Comparison of ENCODE assay signal across 7 mouse cellular contexts in genomic region chr14:18238131-18238749, GRCm38 (mm10). TPM values are rescaled to one million over a fixed set of nuclear protein-coding genes. Genes with fewer than 3 reads are reported as not detected.
DNase-seq lines count a peak whose midpoint lies in the region; ATAC-seq lines count a peak whose summit lies in the region.

No protein-coding gene starts in this region.

- H3K27ac ChIP-seq in embryonic facial prominence, embryonic 10.5 days (replicated peaks) = peak overlapping the region; percentile 89
- H3K27ac ChIP-seq in limb, embryonic 11.5 days (replicated peaks; ENCODE audit: low read depth, low read length) = peak overlapping the region; percentile 69
- peak overlapping the region; percentile 82 for H3K27ac ChIP-seq in midbrain, embryonic 14.5 days (replicated peaks; ENCODE audit: low read depth, low read length)

- DNase-seq in adrenal gland, postnatal 10 days = peak; percentile 99
- DNase-seq in embryonic facial prominence, embryonic 10.5 days (ENCODE audit: low spot score) = peak; percentile 98
- peak; percentile 100 for DNase-seq in heart, adult 11 months
- peak; percentile 99 for DNase-seq in kidney, adult 18-20 months
- peak; percentile 97 for DNase-seq in limb, embryonic 11.5 days (ENCODE audit: low spot score)
- peak; percentile 97 for DNase-seq in midbrain, embryonic 14.5 days
- peak; percentile 96 to 97 for DNase-seq in spleen, adult 18-20 months

- WGBS in embryonic facial prominence, embryonic 10.5 days = under 1% methylated on average over 71 of the region's 71 CpGs
- WGBS in limb, embryonic 11.5 days = under 1% methylated on average over 64 of the region's 71 CpGs
- under 1% methylated on average over 69 of the region's 71 CpGs for WGBS in midbrain, embryonic 14.5 days

- H3K4me3 ChIP-seq in embryonic facial prominence, embryonic 10.5 days = peak overlapping the region; percentile 81
- peak overlapping the region; percentile 75 for H3K4me3 ChIP-seq in limb, embryonic 11.5 days (ENCODE audit: low read depth, low read length)
- peak overlapping the region; percentile 83 for H3K4me3 ChIP-seq in midbrain, embryonic 14.5 days (replicated peaks; ENCODE audit: low read depth, low read length)

- H3K9me3 ChIP-seq in embryonic facial prominence, embryonic 10.5 days = 0 out of 2 replicates have a peak, but pooled peaks cover 3% of the 10 kb centered on the region
- H3K9me3 ChIP-seq in limb, embryonic 11.5 days (ENCODE audit: control insufficient read depth, low read length) = no peaks in the 10 kb centered on the region; the same call in 1 of the 2 replicates
- H3K9me3 ChIP-seq in midbrain, embryonic 14.5 days (ENCODE audit: control insufficient read depth, low read length) = no peaks in the 10 kb centered on the region

- H3K9ac ChIP-seq in limb, embryonic 11.5 days (ENCODE audit: low read length) = peak overlapping the region; percentile 68
- peak overlapping the region; percentile 54 for H3K9ac ChIP-seq in midbrain, embryonic 14.5 days (replicated peaks; ENCODE audit: low read length)

- H3K27me3 ChIP-seq in embryonic facial prominence, embryonic 10.5 days (replicated peaks; ENCODE audit: low read depth, poor library complexity, severe bottlenecking) = no peaks in the 10 kb centered on the region
- H3K27me3 ChIP-seq in limb, embryonic 11.5 days (ENCODE audit: control insufficient read depth, insufficient read depth, low read length) = no peaks in the 10 kb centered on the region
- H3K27me3 ChIP-seq in midbrain, embryonic 14.5 days (ENCODE audit: control insufficient read depth, insufficient read depth, low read length) = no peaks in the 10 kb centered on the region

- no peaks in the 10 kb centered on the region for H3K36me3 ChIP-seq in embryonic facial prominence, embryonic 10.5 days (replicated peaks)
- H3K36me3 ChIP-seq in limb, embryonic 11.5 days (ENCODE audit: control insufficient read depth, insufficient read depth, low read length) = no peaks in the 10 kb centered on the region
- H3K36me3 ChIP-seq in midbrain, embryonic 14.5 days (ENCODE audit: control insufficient read depth, insufficient read depth, low read length) = no peaks in the 10 kb centered on the region

- peak; percentile 91 for ATAC-seq in limb, embryonic 11.5 days (ENCODE audit: insufficient number of reproducible peaks, low FRiP score, low TSS enrichment, low read depth)
- ATAC-seq in midbrain, embryonic 14.5 days (ENCODE audit: low FRiP score, low TSS enrichment) = peak; percentile 95

- H3K4me2 ChIP-seq in limb, embryonic 11.5 days (ENCODE audit: low read depth, severe bottlenecking) = peak overlapping the region; percentile 73
- peak overlapping the region; percentile 79 for H3K4me2 ChIP-seq in midbrain, embryonic 14.5 days (ENCODE audit: low read length)

- peaks cover 17% of the 10 kb centered on the region for H3K4me1 ChIP-seq in embryonic facial prominence, embryonic 10.5 days
- H3K4me1 ChIP-seq in limb, embryonic 11.5 days (ENCODE audit: control insufficient read depth, insufficient read depth, low read length) = no peaks in the 10 kb centered on the region
- H3K4me1 ChIP-seq in midbrain, embryonic 14.5 days (ENCODE audit: control insufficient read depth, insufficient read depth, low read length) = no peaks in the 10 kb centered on the region

RNA-seq across cellular contexts. Expression of gene Nr1d2, which starts 0.7 kb away (rescaled TPM):
- total RNA-seq in adrenal gland, postnatal 10 days (2021) = 10 to 100 TPM; 32.3 to 51.7 TPM
- polyA plus RNA-seq in embryonic facial prominence, embryonic 10.5 days (2016; fragmentation: Nextera tagmentation; extraction: Ambion mirVana) = 4.3 and 4.7 TPM in 2 replicates
- 5.4 and 5.6 TPM in 2 replicates for polyA plus RNA-seq in limb, embryonic 11.5 days (2014; fragmentation: Nextera tagmentation; extraction: Ambion mirVana)
- 3.6 and 7.0 TPM in 2 replicates for polyA plus RNA-seq in midbrain, embryonic 14.5 days (2014; fragmentation: Nextera tagmentation; extraction: Ambion mirVana)

RNA-seq across cellular contexts. Expression of gene Nkiras1, which starts 32.7 kb away (rescaled TPM):
- 10 to 100 TPM; 19.4 to 24.0 TPM for total RNA-seq in adrenal gland, postnatal 10 days (2021)
- polyA plus RNA-seq in embryonic facial prominence, embryonic 10.5 days (2016; fragmentation: Nextera tagmentation; extraction: Ambion mirVana) = 10.6 and 11.6 TPM in 2 replicates
- polyA plus RNA-seq in limb, embryonic 11.5 days (2014; fragmentation: Nextera tagmentation; extraction: Ambion mirVana) = 10.2 and 12.0 TPM in 2 replicates
- polyA plus RNA-seq in midbrain, embryonic 14.5 days (2014; fragmentation: Nextera tagmentation; extraction: Ambion mirVana) = 38.0 and 54.5 TPM in 2 replicates

RNA-seq across cellular contexts. Expression of gene Rpl15, which starts 33.0 kb away (rescaled TPM):
- 100 to 1,000 TPM; 997 to 998 TPM for total RNA-seq in adrenal gland, postnatal 10 days (2021)
- polyA plus RNA-seq in embryonic facial prominence, embryonic 10.5 days (2016; fragmentation: Nextera tagmentation; extraction: Ambion mirVana) = 464 and 490 TPM in 2 replicates
- polyA plus RNA-seq in limb, embryonic 11.5 days (2014; fragmentation: Nextera tagmentation; extraction: Ambion mirVana) = 488 and 528 TPM in 2 replicates
- polyA plus RNA-seq in midbrain, embryonic 14.5 days (2014; fragmentation: Nextera tagmentation; extraction: Ambion mirVana) = 350 and 371 TPM in 2 replicates

Comparison
In these comparisons a context has a peak if more than half of its experiments do, and no peak if none do; other contexts are left out.
1. Peak in every context shown above with its lines: DNase-seq, ATAC-seq, H3K4me3 ChIP-seq and H3K27ac ChIP-seq.